Mouse (Mus musculus) megakaryocyte, embryonic 14.5 days (primary cell): ENCODE results near the gene Nasp.

Experiments used
- FLI1 ChIP-seq: IDR thresholded peaks from 2 replicates; pipeline ENCODE4 v1.6.1; 2012; ENCODE audit warnings: low read length, inconsistent platforms, mixed read lengths
- GATA1 ChIP-seq: IDR thresholded peaks from 3 replicates; pipeline ENCODE4 v1.6.1; 2012; ENCODE audit warnings: mixed read lengths, low read length, inconsistent platforms, borderline replicate concordance

DNA sequence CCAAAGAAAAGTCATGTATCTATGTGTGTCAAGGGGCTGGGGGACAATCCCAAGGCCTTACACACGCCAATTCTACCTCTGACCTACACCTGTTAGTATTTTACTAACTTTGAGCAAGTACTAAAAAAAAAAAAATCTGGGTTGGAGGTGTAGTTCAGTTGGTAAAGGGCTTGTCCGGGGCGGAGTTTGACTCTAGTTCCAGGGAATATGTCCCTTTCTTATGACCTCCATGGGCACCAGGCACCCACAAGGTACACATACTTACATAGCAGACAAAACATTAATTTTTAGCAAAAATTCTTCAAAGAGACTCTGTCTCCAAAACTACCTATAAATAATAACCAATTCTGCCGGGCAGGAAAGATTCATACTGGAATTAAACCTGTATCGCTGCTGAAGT is 22.6 kb upstream of the Nasp start:
- TF ChIP-seq GATA1, result no peak
- TF ChIP-seq FLI1, result no peak
